Mouse (Mus musculus) right cerebral cortex, postnatal 25 days (tissue): ENCODE measurements at regions not wholly inside any gene's neighbourhood (a gene's known extent, or its start where the extent isn't known, plus 50 kb on each side); places are given as distances from the start of the nearest gene placed in this dataset.

Experiments used
- DNase-seq: peaks from one replicate; pipeline ENCODE4 v3.0.0; 2022

- no peak for DNase-seq
Measured at GRCm38 (mm10) chr4:48889074-48889592, 169.9 kb upstream of the Plppr1 start.

- no peak for DNase-seq
Measured at GRCm38 (mm10) chr4:48904551-48904950, 154.5 kb upstream of the Plppr1 start.

GRCm38 (mm10) chr4:48905196-48905867 is 153.7 kb upstream of the Plppr1 start:
- peak; percentile 11 for DNase-seq

GRCm38 (mm10) chr4:48909161-48909560 is 149.9 kb upstream of the Plppr1 start:
- DNase-seq: no peak

- DNase-seq: no peak
Measured at GRCm38 (mm10) chr4:48913301-48913700, 145.8 kb upstream of the Plppr1 start.

GRCm38 (mm10) chr4:48924576-48925459 is 134.3 kb upstream of the Plppr1 start:
- DNase-seq: peak; percentile 37

GRCm38 (mm10) chr4:48938420-48938819 is 120.7 kb upstream of the Plppr1 start:
- no peak for DNase-seq

GRCm38 (mm10) chr4:48938892-48939291 is 120.2 kb upstream of the Plppr1 start:
- DNase-seq: no peak

- no peak for DNase-seq
Measured at GRCm38 (mm10) chr4:48945266-48945818, 113.7 kb upstream of the Plppr1 start.

GRCm38 (mm10) chr4:48952965-48953364 is 106.1 kb upstream of the Plppr1 start:
- no peak for DNase-seq

- no peak for DNase-seq
Measured at GRCm38 (mm10) chr4:48975810-48976209, 83.3 kb upstream of the Plppr1 start.

GRCm38 (mm10) chr4:48992021-48992420 is 67.1 kb upstream of the Plppr1 start:
- DNase-seq: no peak
